Mouse (Mus musculus) lung, adult 2 months (tissue): ENCODE results near the gene Hpcal1.
"Not testable (repeated sequence)": the region's sequence is repeated elsewhere in the genome, so short reads cannot be mapped to it uniquely, and the experiment has no call there.

Experiments used
- CTCF ChIP-seq: fragments of 200-500 bp; IDR thresholded peaks from 2 replicates; pipeline ENCODE4 v1.5.1; 2011; ENCODE audit warnings: mild to moderate bottlenecking, low read length, control low read depth; ENCODE audit not compliant: insufficient read depth
- POLR2A ChIP-seq: fragments of 200-500 bp; IDR thresholded peaks from 2 replicates; pipeline ENCODE4 v1.6.1; 2011; ENCODE audit warnings: low read depth, mild to moderate bottlenecking, control low read depth, low read length, borderline replicate concordance; ENCODE audit errors: extremely low read depth

DNA sequence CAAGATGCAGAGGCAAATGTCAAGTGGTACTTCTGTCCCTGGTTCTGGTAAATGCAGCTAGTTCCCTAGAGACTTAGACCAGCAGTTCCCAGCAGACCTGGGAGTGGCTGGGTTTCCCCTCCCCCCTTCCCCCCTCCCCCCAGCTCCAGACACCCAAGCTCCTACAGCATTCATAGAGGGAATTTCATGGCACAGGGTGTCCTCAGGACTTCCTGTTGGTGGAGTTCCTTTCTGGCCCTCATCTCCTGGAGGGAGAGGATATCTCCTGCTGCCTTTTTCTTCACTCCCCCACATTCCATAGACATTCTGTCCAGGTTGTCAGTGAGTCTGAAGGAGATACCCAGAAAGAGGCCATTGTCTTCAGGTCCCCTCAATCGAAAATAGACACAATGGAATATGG lies 76.9 kb downstream of the Hpcal1 start:
- not testable (repeated sequence) for TF ChIP-seq POLR2A, CTCF
